Mouse (Mus musculus): Measurements from ENCODE around the gene Rnf167. TPM values are rescaled to one million over a fixed set of nuclear protein-coding genes. Genes with fewer than 3 reads are reported as not detected.

Rnf167 gene
- polyA plus RNA-seq, 1 experiment from 2014 or later: 105 TPM

GRCm38 (mm10) chr11:70700613-70701012 is 53.6 kb downstream of the Rnf167 start:
- peak; percentile 38 for ATAC-seq
- Histone ChIP-seq H3K4me1 (ENCODE audit: control insufficient read depth, insufficient read depth, low read length) (peaks cover 12% of the 10 kb centered on the region), H3K4me3 (ENCODE audit: low read depth, low read length) (peak overlapping the region; percentile 89), H3K27me3 (replicated peaks; ENCODE audit: control insufficient read depth, insufficient read depth, low read length) (no peaks in the 10 kb centered on the region), H3K4me2 (ENCODE audit: low read length) (peak overlapping the region; percentile 80), H3K27ac (ENCODE audit: low read depth, low read length) (peak overlapping the region; percentile 78), H3K9me3 (replicated peaks; ENCODE audit: control insufficient read depth, low read length) (no peaks in the 10 kb centered on the region), H3K36me3 (ENCODE audit: control insufficient read depth, insufficient read depth, low read length) (peaks cover 22% of the 10 kb centered on the region), H3K9ac (ENCODE audit: low read length) (peak overlapping the region; percentile 93)
- under 1% methylated on average over 33 of the region's 34 CpGs for WGBS
- peak; percentile 41 for DNase-seq (ENCODE audit: low spot score)

Other genes with a start within 250 kb of the Rnf167 start
- 21.4 and 32.5 TPM in 2 replicates for gene Pelp1, start 237.2 kb upstream of the Rnf167 start, polyA plus RNA-seq (2014; fragmentation: Nextera tagmentation; extraction: Ambion mirVana)
- 47.4 and 49.2 TPM in 2 replicates for gene Arrb2, start 214.6 kb upstream of the Rnf167 start, polyA plus RNA-seq (2014; fragmentation: Nextera tagmentation; extraction: Ambion mirVana)
- gene Med11, start 195.3 kb upstream of the Rnf167 start, polyA plus RNA-seq (2014; fragmentation: Nextera tagmentation; extraction: Ambion mirVana): 49.2 and 54.3 TPM in 2 replicates
- 0.19 and 0.42 TPM in 2 replicates for gene Zmynd15, start 187.8 kb upstream of the Rnf167 start, polyA plus RNA-seq (2014; fragmentation: Nextera tagmentation; extraction: Ambion mirVana)
- gene Cxcl16, start 187.3 kb upstream of the Rnf167 start, polyA plus RNA-seq (2014; fragmentation: Nextera tagmentation; extraction: Ambion mirVana): 1.5 and 1.9 TPM in 2 replicates
- 1.1 and 3.4 TPM in 2 replicates for gene Tm4sf5, start 142.0 kb upstream of the Rnf167 start, polyA plus RNA-seq (2014; fragmentation: Nextera tagmentation; extraction: Ambion mirVana)
- gene Vmo1, start 132.6 kb upstream of the Rnf167 start, polyA plus RNA-seq (2014; fragmentation: Nextera tagmentation; extraction: Ambion mirVana): 0.37 TPM in 1 of 2 replicates, not detected in the other
- 0.42 TPM in 1 of 2 replicates, not detected in the other for gene Gltpd2, start 128.0 kb upstream of the Rnf167 start, polyA plus RNA-seq (2014; fragmentation: Nextera tagmentation; extraction: Ambion mirVana)
- gene Psmb6, start 121.9 kb upstream of the Rnf167 start, polyA plus RNA-seq (2014; fragmentation: Nextera tagmentation; extraction: Ambion mirVana): 841 and 1,034 TPM in 2 replicates
- gene Gm40193, start 114.3 kb upstream of the Rnf167 start, polyA plus RNA-seq (2014; fragmentation: Nextera tagmentation; extraction: Ambion mirVana): not detected in 2 replicates
- gene Pld2, start 107.2 kb upstream of the Rnf167 start, polyA plus RNA-seq (2014; fragmentation: Nextera tagmentation; extraction: Ambion mirVana): 4.8 and 5.8 TPM in 2 replicates
- gene Mink1, start 84.4 kb upstream of the Rnf167 start, polyA plus RNA-seq (2014; fragmentation: Nextera tagmentation; extraction: Ambion mirVana): 10.4 and 13.6 TPM in 2 replicates
- not detected in 2 replicates for gene 4930544D05Rik, start 31.4 kb upstream of the Rnf167 start, polyA plus RNA-seq (2014; fragmentation: Nextera tagmentation; extraction: Ambion mirVana)
- gene Chrne, start 28.0 kb upstream of the Rnf167 start, polyA plus RNA-seq (2014; fragmentation: Nextera tagmentation; extraction: Ambion mirVana): not detected in 2 replicates
- gene Gp1ba, start 8.1 kb upstream of the Rnf167 start, polyA plus RNA-seq (2014; fragmentation: Nextera tagmentation; extraction: Ambion mirVana): 0.17 and 0.22 TPM in 2 replicates
- gene Slc25a11, start 244 bp downstream of the Rnf167 start, polyA plus RNA-seq (2014; fragmentation: Nextera tagmentation; extraction: Ambion mirVana): 165 and 190 TPM in 2 replicates
- 793 and 798 TPM in 2 replicates for gene Pfn1, start 7.4 kb downstream of the Rnf167 start, polyA plus RNA-seq (2014; fragmentation: Nextera tagmentation; extraction: Ambion mirVana)
- gene Eno3, start 10.0 kb downstream of the Rnf167 start, polyA plus RNA-seq (2014; fragmentation: Nextera tagmentation; extraction: Ambion mirVana): 5.7 and 5.9 TPM in 2 replicates
- 65.4 and 83.9 TPM in 2 replicates for gene Spag7, start 22.2 kb downstream of the Rnf167 start, polyA plus RNA-seq (2014; fragmentation: Nextera tagmentation; extraction: Ambion mirVana)
- 8.7 and 14.9 TPM in 2 replicates for gene Camta2, start 40.9 kb downstream of the Rnf167 start, polyA plus RNA-seq (2014; fragmentation: Nextera tagmentation; extraction: Ambion mirVana)
- gene Inca1, start 52.9 kb downstream of the Rnf167 start, polyA plus RNA-seq (2014; fragmentation: Nextera tagmentation; extraction: Ambion mirVana): 0.75 and 1.1 TPM in 2 replicates
- 4.6 and 4.7 TPM in 2 replicates for gene Kif1c, start 53.3 kb downstream of the Rnf167 start, polyA plus RNA-seq (2014; fragmentation: Nextera tagmentation; extraction: Ambion mirVana)
- 14.9 and 16.2 TPM in 2 replicates for gene Zfp3, start 117.0 kb downstream of the Rnf167 start, polyA plus RNA-seq (2014; fragmentation: Nextera tagmentation; extraction: Ambion mirVana)
- not detected in 2 replicates for gene Scimp, start 165.4 kb downstream of the Rnf167 start, polyA plus RNA-seq (2014; fragmentation: Nextera tagmentation; extraction: Ambion mirVana)
- 50.3 and 62.7 TPM in 2 replicates for gene Rabep1, start 197.5 kb downstream of the Rnf167 start, polyA plus RNA-seq (2014; fragmentation: Nextera tagmentation; extraction: Ambion mirVana)